Mouse (Mus musculus) liver, adult 2 months (tissue): ENCODE data around the gene Nlgn2. TPM values are rescaled to one million over a fixed set of nuclear protein-coding genes. Genes with fewer than 3 reads are reported as not detected.

Experiments used
- DNase-seq: peaks from one replicate; pipeline ENCODE4 v3.0.0-alpha.2; 2011; ENCODE audit warnings: low read depth, low spot score; ENCODE audit errors: extremely low read depth
- H3K27ac ChIP-seq: fragments of 200-500 bp; replicated peaks from 2 replicates; pipeline ENCODE4 v1.5.1; 2012; ENCODE audit warnings: low read depth, mild to moderate bottlenecking, control low read depth, inconsistent platforms, low read length; ENCODE audit not compliant: insufficient read depth
- H3K27me3 ChIP-seq: fragments of 200-500 bp; 2 replicates; pipeline ENCODE4 v1.6.1; 2012; ENCODE audit warnings: mild to moderate bottlenecking, moderate library complexity, low read length, inconsistent platforms; ENCODE audit not compliant: control insufficient read depth, insufficient read depth
- H3K36me3 ChIP-seq: fragments of 200-500 bp; 2 replicates; pipeline ENCODE4 v1.6.1; 2012; ENCODE audit warnings: low read length, inconsistent platforms; ENCODE audit not compliant: control insufficient read depth, insufficient read depth
- H3K4me1 ChIP-seq: fragments of 200-500 bp; 2 replicates; pipeline ENCODE4 v1.6.1; 2011; ENCODE audit warnings: low read length; ENCODE audit not compliant: control insufficient read depth, insufficient read depth
- H3K4me3 ChIP-seq: fragments of 200-500 bp; 2 replicates; pipeline ENCODE4 v1.5.1; 2011; ENCODE audit warnings: low read depth, mild to moderate bottlenecking, control low read depth, low read length, moderate library complexity; ENCODE audit not compliant: insufficient read depth
- H3K79me2 ChIP-seq: fragments of 200-500 bp; 2 replicates; pipeline ENCODE4 v1.6.1; 2012; ENCODE audit warnings: inconsistent platforms, mild to moderate bottlenecking, low read length, moderate library complexity; ENCODE audit not compliant: control insufficient read depth, insufficient read depth
- H3K9ac ChIP-seq: fragments of 200-500 bp; 2 replicates; pipeline ENCODE4 v1.6.1; 2012; ENCODE audit warnings: low read depth, mild to moderate bottlenecking, control low read depth, inconsistent platforms, low read length
- CTCF ChIP-seq: fragments of 200-500 bp; IDR thresholded peaks from 2 replicates; pipeline ENCODE4 v1.5.1; 2011; ENCODE audit warnings: low read depth, low read length, control low read depth
- POLR2A ChIP-seq: fragments of 200-500 bp; IDR thresholded peaks from 2 replicates; pipeline ENCODE4 v1.6.1; 2011; ENCODE audit warnings: low read length, control low read depth; ENCODE audit not compliant: insufficient read depth; ENCODE audit errors: extremely low read depth
- WGBS: fragments of 180-500 bp; shearing (Covaris S2); methylation state at CpG from one replicate; pipeline ENCODE4 v1.1.7; 2018; 5-methylcytosine and 5-hydroxymethylcytosine counted together
- polyA plus RNA-seq: library from polyadenylated mRNA; depleted of rRNA; stranded (reverse); fragments of >200 nt; gene quantifications from 2 replicates; pipeline ENCODE4 v1.2.3, GENCODE M21; 2012
- total RNA-seq: library from RNA; depleted of rRNA; stranded (reverse); fragments of >200 nt; gene quantifications from 2 replicates; pipeline ENCODE4 v1.2.3, GENCODE M21; 2014

The Nlgn2 gene
- total and polyA plus RNA-seq, 2 experiments, result 0.18 to 1.9 TPM

GRCm38 (mm10) chr11:69849128-69849527, 11.5 kb upstream of the Nlgn2 start:
- Histone ChIP-seq H3K9ac (no peak overlapping the region), H3K27ac (0 out of 2 replicates have a peak overlapping the region, but pooled peaks have one; percentile 17), H3K4me1 (peaks cover 8% of the 10 kb centered on the region), H3K4me3 (no peak overlapping the region), H3K79me2 (no peaks in the 10 kb centered on the region), H3K27me3 (no peaks in the 10 kb centered on the region), H3K36me3 (no peaks in the 10 kb centered on the region; the same call in 1 of the 2 replicates)
- TF ChIP-seq POLR2A (no peak), CTCF (no peak)
- DNase-seq, result no peak
- 78% methylated on average over 9 of the region's 9 CpGs for WGBS

- Histone ChIP-seq H3K4me1 (peaks cover 8% of the 10 kb centered on the region), H3K36me3 (no peaks in the 10 kb centered on the region; the same call in 1 of the 2 replicates), H3K4me3 (no peak overlapping the region), H3K27me3 (no peaks in the 10 kb centered on the region), H3K79me2 (no peaks in the 10 kb centered on the region), H3K9ac (no peak overlapping the region), H3K27ac (no peak overlapping the region)
- TF ChIP-seq POLR2A (no peak), CTCF (no peak)
- WGBS, result over 99% methylated on average over 6 of the region's 6 CpGs
- no peak for DNase-seq
Measured at GRCm38 (mm10) chr11:69848021-69848420, 10.4 kb upstream of the Nlgn2 start.

- Histone ChIP-seq H3K79me2 (no peaks in the 10 kb centered on the region), H3K4me3 (peak overlapping the region; percentile 66), H3K27me3 (no peaks in the 10 kb centered on the region), H3K9ac (peak overlapping the region; percentile 64), H3K4me1 (peaks cover 8% of the 10 kb centered on the region), H3K27ac (peak overlapping the region; percentile 22), H3K36me3 (no peaks in the 10 kb centered on the region; the same call in 1 of the 2 replicates)
- no peak for TF ChIP-seq CTCF
- no peak for TF ChIP-seq POLR2A
- 21% methylated on average over 37 of the region's 37 CpGs for WGBS
- DNase-seq, result no peak
Measured at GRCm38 (mm10) chr11:69846738-69847688, 9.4 kb upstream of the Nlgn2 start.

- WGBS, result under 1% methylated on average over 38 of the region's 38 CpGs
- H3K79me2 ChIP-seq, result no peaks in the 10 kb centered on the region
- peak within 1 kb of the TSS; percentile 66 for H3K4me3 ChIP-seq
- no peaks in the 10 kb centered on the region for H3K27me3 ChIP-seq
- peak; percentile 96 for TF ChIP-seq POLR2A
- TF ChIP-seq CTCF, result no peak
- DNase-seq, result peak; percentile 89
- H3K4me1 ChIP-seq, result peaks cover 8% of the 10 kb centered on the region
- H3K9ac ChIP-seq, result peak within 1 kb of the TSS; percentile 79
- no peaks in the 10 kb centered on the region; the same call in 1 of the 2 replicates for H3K36me3 ChIP-seq
- peak within 1 kb of the TSS; percentile 89 for H3K27ac ChIP-seq
Measured at GRCm38 (mm10) chr11:69846198-69846680, 8.7 kb upstream of the Nlgn2 start, which contains the start of gene Plscr3. Gene Plscr3 (plus strand): TSS chr11:69846376.

- Histone ChIP-seq H3K9ac (peak overlapping the region; percentile 90), H3K36me3 (no peaks in the 10 kb centered on the region), H3K27me3 (0 out of 2 replicates have a peak, but pooled peaks cover 3% of the 10 kb centered on the region), H3K79me2 (no peaks in the 10 kb centered on the region), H3K27ac (peak overlapping the region; percentile 94), H3K4me1 (peaks cover 2% of the 10 kb centered on the region), H3K4me3 (peak overlapping the region; percentile 94)
- TF ChIP-seq CTCF (no peak), POLR2A (no peak)
- DNase-seq, result peak; percentile 56
- under 1% methylated on average over 7 of the region's 7 CpGs for WGBS
Measured at GRCm38 (mm10) chr11:69838714-69839104, 1.1 kb upstream of the Nlgn2 start.
